Mouse (Mus musculus) layer of hippocampus, adult 9-11 months (tissue): ENCODE data around the gene Zdhhc18.

Experiments used
- DNase-seq: peaks from one replicate; pipeline ENCODE4 v3.0.0; 2022

The Zdhhc18 gene

GRCm38 (mm10) chr4:133649989-133650699 is at the start of gene Zdhhc18:
Zdhhc18 (minus strand) TSS chr4:133650154.
- peak; percentile 74 for DNase-seq

- no peak for DNase-seq
Observed at GRCm38 (mm10) chr4:133695363-133695762, 45.4 kb upstream of the Zdhhc18 start.

- no peak for DNase-seq
Observed at GRCm38 (mm10) chr4:133690252-133690651, 40.3 kb upstream of the Zdhhc18 start.

GRCm38 (mm10) chr4:133688417-133689067 is 38.6 kb upstream of the Zdhhc18 start:
- DNase-seq: peak; percentile 50

GRCm38 (mm10) chr4:133687126-133687525 is 37.2 kb upstream of the Zdhhc18 start:
- DNase-seq: no peak

GRCm38 (mm10) chr4:133686512-133686911 is 36.6 kb upstream of the Zdhhc18 start:
- DNase-seq: no peak

GRCm38 (mm10) chr4:133680206-133680786 is 30.3 kb upstream of the Zdhhc18 start:
- no peak for DNase-seq

GRCm38 (mm10) chr4:133679629-133680028 is 29.7 kb upstream of the Zdhhc18 start:
- no peak for DNase-seq

GRCm38 (mm10) chr4:133677266-133677665 is 27.3 kb upstream of the Zdhhc18 start:
- no peak for DNase-seq

GRCm38 (mm10) chr4:133676189-133676588 is 26.2 kb upstream of the Zdhhc18 start:
- no peak for DNase-seq

- DNase-seq: peak; percentile 66
Observed at GRCm38 (mm10) chr4:133675594-133676016, 25.7 kb upstream of the Zdhhc18 start.

- no peak for DNase-seq
Observed at GRCm38 (mm10) chr4:133674331-133674695, 24.4 kb upstream of the Zdhhc18 start.

- DNase-seq: peak; percentile 64
Observed at GRCm38 (mm10) chr4:133673666-133674330, 23.8 kb upstream of the Zdhhc18 start.

- DNase-seq: peak; percentile 57
Observed at GRCm38 (mm10) chr4:133672845-133673647, 23.1 kb upstream of the Zdhhc18 start.

GRCm38 (mm10) chr4:133671881-133672844 is 22.2 kb upstream of the Zdhhc18 start, which contains the start of gene Pigv:
Pigv (minus strand) TSS chr4:133672647.
- peak; percentile 93 for DNase-seq

- DNase-seq: peak; percentile 88
Observed at GRCm38 (mm10) chr4:133671184-133671880, 21.4 kb upstream of the Zdhhc18 start.

GRCm38 (mm10) chr4:133669652-133670210 is 19.8 kb upstream of the Zdhhc18 start:
- DNase-seq: no peak

- no peak for DNase-seq
Observed at GRCm38 (mm10) chr4:133668537-133668936, 18.6 kb upstream of the Zdhhc18 start.

- DNase-seq: peak; percentile 58
Observed at GRCm38 (mm10) chr4:133666199-133666598, 16.2 kb upstream of the Zdhhc18 start.

- DNase-seq: no peak
Observed at GRCm38 (mm10) chr4:133665118-133665517, 15.2 kb upstream of the Zdhhc18 start.
